Mouse (Mus musculus): Measurements from ENCODE around the gene Nfatc3.

DNA sequence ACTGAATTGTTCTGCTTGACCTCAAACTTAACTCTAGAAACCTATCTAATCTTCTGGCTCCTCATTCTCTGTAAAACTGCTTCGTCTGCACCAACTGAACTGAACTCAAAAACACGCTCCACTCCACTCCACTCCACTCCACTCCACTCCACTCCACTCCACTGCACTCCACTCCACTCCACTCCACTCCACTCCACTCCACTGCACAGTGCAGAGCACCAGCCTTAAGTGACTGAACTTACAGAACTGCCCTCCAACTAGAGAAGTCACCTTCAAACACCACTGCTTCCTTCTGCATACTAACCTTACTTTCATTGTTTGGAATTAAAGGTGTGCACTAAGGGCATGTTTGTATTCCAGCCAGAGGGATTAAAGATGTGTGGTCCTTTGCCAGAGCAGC lies 53.4 kb downstream of the Nfatc3 start:
- TF ChIP-seq CTCF (IDR thresholded peaks at IDR 0.05; ENCODE audit: control insufficient read depth, insufficient read depth, low read length) = no peak
- no peak for TF ChIP-seq POLR2A (IDR thresholded peaks at IDR 0.05; ENCODE audit: borderline replicate concordance, control insufficient read depth, low read depth, low read length)
